ENCODE assay signal across 11 mouse cellular contexts in genomic region chr19:31671726-31672125, GRCm38 (mm10).
"Had no signal": no experiment of that assay in that cellular context is flagged by ENCODE, and none has a peak within 500 bp of the region (broad histone marks: within the 10 kb centered on the region; RNA-seq: fewer than 3 reads in every experiment).

No protein-coding gene starts in this region.

- DNase-seq: retina, postnatal 1 day; right cerebral cortex, adult 18-20 months; right cerebral cortex, postnatal 14 days; right cerebral cortex, postnatal 25 days; right cerebral cortex, postnatal 4 days; spleen, adult 18-20 months; thymus, adult 18-20 months; thymus, adult 2 months; thymus, postnatal 14 days; thymus, postnatal 36 days; thymus, postnatal 4 days had no signal
